Mouse (Mus musculus) cerebellum, postnatal 10 days (tissue): ENCODE data around the gene Kctd21.

Experiments
- DNase-seq, 2 experiments: peaks; one replicate each; pipeline ENCODE4 v3.0.0; 2021; ENCODE audit warnings: mixed read lengths in 2 of 2

The Kctd21 gene

GRCm38 (mm10) chr7:97331726-97332666 lies at the start of gene Kctd21, which contains the start of gene Usp35:
TSS of gene Kctd21 (plus strand) at chr7:97332327.
TSS of gene Usp35 (minus strand) at chr7:97332020.
- DNase-seq: peak; percentile 98 to 99

- DNase-seq: no peak
Observed at GRCm38 (mm10) chr7:97296986-97297385, 35.1 kb upstream of the Kctd21 start.

GRCm38 (mm10) chr7:97297466-97297865 lies 34.7 kb upstream of the Kctd21 start:
- DNase-seq: peak; percentile 77 to 82

GRCm38 (mm10) chr7:97298279-97298678 lies 33.8 kb upstream of the Kctd21 start:
- no peak for DNase-seq

GRCm38 (mm10) chr7:97298943-97299342 lies 33.2 kb upstream of the Kctd21 start:
- DNase-seq: no peak

GRCm38 (mm10) chr7:97300914-97301313 lies 31.2 kb upstream of the Kctd21 start:
- no peak for DNase-seq

GRCm38 (mm10) chr7:97301321-97301720 lies 30.8 kb upstream of the Kctd21 start:
- no peak for DNase-seq

GRCm38 (mm10) chr7:97302261-97302660 lies 29.9 kb upstream of the Kctd21 start:
- no peak for DNase-seq

GRCm38 (mm10) chr7:97302876-97303275 lies 29.3 kb upstream of the Kctd21 start:
- no peak for DNase-seq

- DNase-seq: no peak
Observed at GRCm38 (mm10) chr7:97303614-97304013, 28.5 kb upstream of the Kctd21 start.

- no peak for DNase-seq
Observed at GRCm38 (mm10) chr7:97304471-97304870, 27.7 kb upstream of the Kctd21 start.

GRCm38 (mm10) chr7:97305206-97305605 lies 26.9 kb upstream of the Kctd21 start:
- no peak for DNase-seq

- no peak for DNase-seq
Observed at GRCm38 (mm10) chr7:97306813-97307212, 25.3 kb upstream of the Kctd21 start.

- DNase-seq: no peak
Observed at GRCm38 (mm10) chr7:97307546-97307945, 24.6 kb upstream of the Kctd21 start.

- DNase-seq: no peak
Observed at GRCm38 (mm10) chr7:97309461-97310340, 22.4 kb upstream of the Kctd21 start.

- no peak for DNase-seq
Observed at GRCm38 (mm10) chr7:97310341-97310635, 21.8 kb upstream of the Kctd21 start.

GRCm38 (mm10) chr7:97311620-97312019 lies 20.5 kb upstream of the Kctd21 start:
- DNase-seq: no peak

- DNase-seq: no peak
Observed at GRCm38 (mm10) chr7:97312196-97312595, 19.9 kb upstream of the Kctd21 start.

- DNase-seq: no peak
Observed at GRCm38 (mm10) chr7:97312856-97313255, 19.3 kb upstream of the Kctd21 start.

GRCm38 (mm10) chr7:97313364-97313995 lies 18.6 kb upstream of the Kctd21 start:
- DNase-seq: no peak

- DNase-seq: peak; percentile 82 to 87
Observed at GRCm38 (mm10) chr7:97314646-97315045, 17.5 kb upstream of the Kctd21 start.

GRCm38 (mm10) chr7:97315656-97316055 lies 16.5 kb upstream of the Kctd21 start:
- DNase-seq: no peak

- DNase-seq: no peak
Observed at GRCm38 (mm10) chr7:97317706-97318105, 14.4 kb upstream of the Kctd21 start.
